ENCODE assay signal across 24 mouse cellular contexts in the genomic region with DNA sequence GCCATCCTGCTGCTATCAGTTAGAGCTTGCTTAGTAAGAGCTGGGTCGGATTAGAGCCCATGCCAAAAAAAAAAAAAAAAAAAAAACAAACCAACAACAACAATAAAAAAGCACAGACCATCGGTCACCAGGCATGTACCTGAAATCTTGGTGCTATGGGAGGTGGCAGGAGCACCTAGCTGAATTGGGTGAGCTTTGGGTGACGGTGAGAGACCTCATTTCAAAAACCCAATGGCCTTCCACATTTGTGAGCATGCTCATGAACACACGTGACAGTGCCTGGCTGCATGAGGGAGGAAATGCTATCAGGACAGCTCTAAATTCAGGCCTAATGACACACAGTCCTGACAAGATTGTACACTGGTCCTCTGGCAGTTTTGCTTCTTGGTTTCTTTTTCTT. TPM values are rescaled to one million over a fixed set of nuclear protein-coding genes. Genes with fewer than 3 reads are reported as not detected.
DNase-seq lines count a peak whose midpoint lies in the region; ATAC-seq and TF ChIP-seq lines count a peak whose summit lies in the region.
"Had no signal": no experiment of that assay in that cellular context is flagged by ENCODE, and none has a peak within 500 bp of the region (broad histone marks: within the 10 kb centered on the region; RNA-seq: fewer than 3 reads in every experiment).

No protein-coding gene starts in this region.

- no peaks in the 10 kb centered on the region for H3K9me3 ChIP-seq in liver, embryonic 15.5 days (replicated peaks)
- H3K9me3 ChIP-seq in ES-E14 (ENCODE audit: control insufficient read depth, insufficient read depth, low read depth, low read length), result no peaks in the 10 kb centered on the region
- no peaks in the 10 kb centered on the region for H3K9me3 ChIP-seq in stomach, embryonic 16.5 days (replicated peaks; ENCODE audit: control insufficient read depth, low read length)
- H3K9me3 ChIP-seq: embryonic facial prominence, embryonic 10.5 days; forebrain, embryonic 13.5 days; heart, embryonic 13.5 days; hindbrain, embryonic 12.5 days had no signal

- 58% methylated on average over 4 of the region's 4 CpGs for WGBS in liver, embryonic 15.5 days (ENCODE audit: insufficient replicate concordance)
- WGBS in stomach, embryonic 16.5 days, result 73% methylated on average over 4 of the region's 4 CpGs

- H3K27ac ChIP-seq in liver, embryonic 15.5 days (replicated peaks), result 0 out of 2 replicates have a peak overlapping the region, but pooled peaks have one; percentile 9
- no peak overlapping the region for H3K27ac ChIP-seq in ES-E14 (ENCODE audit: insufficient read depth, low read depth, low read length, poor library complexity, severe bottlenecking)
- peak overlapping the region; percentile 51; the same call in 1 of the 2 replicates for H3K27ac ChIP-seq in stomach, embryonic 16.5 days (ENCODE audit: low read length)
- no peak overlapping the region for H3K27ac ChIP-seq in left cerebral cortex, adult 2 months
- H3K27ac ChIP-seq: embryonic facial prominence, embryonic 10.5 days; forebrain, embryonic 13.5 days; heart, embryonic 13.5 days; hindbrain, embryonic 12.5 days had no signal

- intact Hi-C loops in left cerebral cortex, adult 2 months (cut with DNase I), result loop anchor here (10.0 kb wide), 2 partner anchors 297 to 567 kb away; no protein-coding TSS in a partner anchor

- H3K4me3 ChIP-seq in liver, embryonic 15.5 days (replicated peaks), result no peak overlapping the region
- H3K4me3 ChIP-seq in ES-E14 (ENCODE audit: insufficient read depth in 1 of 2, low read depth in 1 of 2, low read length in 2 of 2, poor library complexity in 1 of 2, severe bottlenecking in 1 of 2), result no peak overlapping the region
- H3K4me3 ChIP-seq in stomach, embryonic 16.5 days (replicated peaks; ENCODE audit: low read length), result no peak overlapping the region
- H3K4me3 ChIP-seq in left cerebral cortex, adult 2 months, result no peak overlapping the region
- H3K4me3 ChIP-seq: embryonic facial prominence, embryonic 10.5 days; forebrain, embryonic 13.5 days; heart, embryonic 13.5 days; hindbrain, embryonic 12.5 days had no signal

- no peak overlapping the region for H3K4me2 ChIP-seq in liver, embryonic 15.5 days
- H3K4me2 ChIP-seq in stomach, embryonic 16.5 days (ENCODE audit: low read depth, low read length), result no peak overlapping the region
- H3K4me2 ChIP-seq: forebrain, embryonic 13.5 days; heart, embryonic 13.5 days; hindbrain, embryonic 12.5 days had no signal

- ATAC-seq in liver, embryonic 15.5 days (ENCODE audit: insufficient read depth), result no peak
- no peak for ATAC-seq in stomach, embryonic 16.5 days (ENCODE audit: insufficient read depth, low FRiP score)
- ATAC-seq: activated CD4-positive, CD25-positive, alpha-beta regulatory T cell, adult 4 months; CD4-positive, CD25-positive, alpha-beta regulatory T cell, adult 4 months; forebrain, embryonic 13.5 days; forebrain, postnatal 0 days; hindbrain, embryonic 16.5 days; Patski had no signal

- H3K9ac ChIP-seq in liver, embryonic 15.5 days, result no peak overlapping the region
- H3K9ac ChIP-seq in ES-E14 (ENCODE audit: insufficient read depth, low read depth, low read length, poor library complexity, severe bottlenecking), result no peak overlapping the region
- H3K9ac ChIP-seq in stomach, embryonic 16.5 days (ENCODE audit: low read length), result no peak overlapping the region
- H3K9ac ChIP-seq: forebrain, embryonic 13.5 days; forebrain, postnatal 0 days; heart, embryonic 13.5 days; hindbrain, embryonic 12.5 days had no signal

- H3K27me3 ChIP-seq in liver, embryonic 15.5 days, result no peaks in the 10 kb centered on the region
- H3K27me3 ChIP-seq in stomach, embryonic 16.5 days (ENCODE audit: control insufficient read depth, insufficient read depth, low read length), result no peaks in the 10 kb centered on the region
- H3K27me3 ChIP-seq: forebrain, embryonic 13.5 days; hindbrain, embryonic 12.5 days; Patski had no signal

- in situ Hi-C loops in ES-E14 (cut with MboI; ENCODE audit: low sequenced_read_pairs in 2 of 2, unreplicated experiment in 2 of 2), result no loop called here

- TF ChIP-seq CTCF in left cerebral cortex, adult 2 months (IDR thresholded peaks at IDR 0.05), result no peak

- peaks cover 32% of the 10 kb centered on the region for H3K36me3 ChIP-seq in liver, embryonic 15.5 days (replicated peaks)
- peaks cover 34% of the 10 kb centered on the region for H3K36me3 ChIP-seq in ES-E14 (ENCODE audit: control insufficient read depth, insufficient read depth, low read length, poor library complexity, severe bottlenecking)
- peaks cover 16% of the 10 kb centered on the region; the same call in 1 of the 2 replicates for H3K36me3 ChIP-seq in stomach, embryonic 16.5 days (ENCODE audit: control insufficient read depth, insufficient read depth, low read length)

- DNase-seq in liver (no peak), 416B (ENCODE audit: low read depth) (peak; percentile 15), ES-E14 (ENCODE audit: low read depth, low spot score) (no peak)
- no peak for DNase-seq in left cerebral cortex, adult 2 months (ENCODE audit: extremely low spot score in 1 of 2, low spot score in 2 of 2)
- DNase-seq: adrenal gland, adult 2 months; adrenal gland, postnatal 25 days; B cell, adult 2 months; cerebellum, adult 2 months; cerebellum, postnatal 10 days; forebrain, postnatal 0 days; gastrocnemius, postnatal 14 days; heart, postnatal 4 days had no signal

- H3K4me1 ChIP-seq in liver, embryonic 15.5 days (replicated peaks), result peaks cover 33% of the 10 kb centered on the region
- H3K4me1 ChIP-seq in ES-E14 (ENCODE audit: control insufficient read depth in 2 of 2, insufficient read depth in 2 of 2, low read length in 2 of 2, poor library complexity in 1 of 2), result peaks cover 0 to 3% of the 10 kb centered on the region in 2 experiments; a peak in 1 of 4 replicates
- peaks cover 7% of the 10 kb centered on the region; the same call in 1 of the 2 replicates for H3K4me1 ChIP-seq in stomach, embryonic 16.5 days (ENCODE audit: control insufficient read depth, insufficient read depth, low read length)
- H3K4me1 ChIP-seq: forebrain, embryonic 13.5 days had no signal

TF ChIP-seq in ES-E14, 5 proteins besides CTCF, POLR2A, EP300 and RAD21:
- no peak for TF ChIP-seq MAFK (IDR thresholded peaks at IDR 0.05; ENCODE audit: insufficient read depth, low read depth, low read length)
- no peak for TF ChIP-seq HCFC1 (IDR thresholded peaks at IDR 0.05; ENCODE audit: borderline replicate concordance, insufficient read depth, low read length)
- no peak for TF ChIP-seq CHD2 (IDR thresholded peaks at IDR 0.05; ENCODE audit: low read depth, low read length)
- no peak for TF ChIP-seq ZC3H11A (IDR thresholded peaks at IDR 0.05; ENCODE audit: borderline replicate concordance, low read depth, low read length)
- TF ChIP-seq ZNF384 (IDR thresholded peaks at IDR 0.05; ENCODE audit: low read depth, low read length), result 0 out of 2 replicates have a peak, but pooled peaks have one; percentile 20

RNA-seq across cellular contexts. Expression of gene Cenps, which starts 10.7 kb away (rescaled TPM):
- 9.8 and 12.4 TPM in 2 replicates for polyA plus RNA-seq in liver, embryonic 15.5 days (2015; fragmentation: Nextera tagmentation; extraction: Ambion mirVana)
- 15.2 and 15.9 TPM in 2 replicates for total RNA-seq in ES-E14 (2012; rRNA removed)
- 22.3 and 24.5 TPM in 2 replicates for polyA plus RNA-seq in stomach, embryonic 16.5 days (2015; fragmentation: Nextera tagmentation; extraction: Ambion mirVana)
- total RNA-seq in left cerebral cortex, adult 2 months (2021), result 10 to 100 TPM; 30.5 to 32.7 TPM

RNA-seq across cellular contexts. Expression of gene Pgd, which starts 18.5 kb away (rescaled TPM):
- 73.5 and 73.9 TPM in 2 replicates for polyA plus RNA-seq in liver, embryonic 15.5 days (2015; fragmentation: Nextera tagmentation; extraction: Ambion mirVana)
- 62.7 and 63.7 TPM in 2 replicates for total RNA-seq in ES-E14 (2012; rRNA removed)
- polyA plus RNA-seq in stomach, embryonic 16.5 days (2015; fragmentation: Nextera tagmentation; extraction: Ambion mirVana), result 206 and 241 TPM in 2 replicates
- 10 to 100 TPM; 35.1 to 36.5 TPM for total RNA-seq in left cerebral cortex, adult 2 months (2021)

RNA-seq across cellular contexts. Expression of gene Cort, which starts 21.5 kb away (rescaled TPM):
- 0.14 TPM in 1 of 2 replicates, not detected in the other for polyA plus RNA-seq in liver, embryonic 15.5 days (2015; fragmentation: Nextera tagmentation; extraction: Ambion mirVana)
- 1.7 and 1.9 TPM in 2 replicates for total RNA-seq in ES-E14 (2012; rRNA removed)
- not detected in 2 replicates for polyA plus RNA-seq in stomach, embryonic 16.5 days (2015; fragmentation: Nextera tagmentation; extraction: Ambion mirVana)
- 10 to 100 TPM; 12.6 to 14.1 TPM for total RNA-seq in left cerebral cortex, adult 2 months (2021)
- total RNA-seq: granulocyte monocyte progenitor cell, adult 5-6 weeks had no signal
- polyA plus RNA-seq: adrenal gland, adult 2 months; CD4-positive, CD25-positive, alpha-beta regulatory T cell, adult 4 months; forebrain, embryonic 13.5 days; heart, embryonic 13.5 days; heart, postnatal 0 days had no signal

RNA-seq across cellular contexts. Expression of gene Dffa, which starts 44.1 kb away (rescaled TPM):
- 14.4 and 17.7 TPM in 2 replicates for polyA plus RNA-seq in liver, embryonic 15.5 days (2015; fragmentation: Nextera tagmentation; extraction: Ambion mirVana)
- 10.3 and 15.2 TPM in 2 replicates for total RNA-seq in ES-E14 (2012; rRNA removed)
- 32.3 and 35.8 TPM in 2 replicates for polyA plus RNA-seq in stomach, embryonic 16.5 days (2015; fragmentation: Nextera tagmentation; extraction: Ambion mirVana)
- total RNA-seq in left cerebral cortex, adult 2 months (2021), result 10 to 100 TPM; 62.2 to 69.7 TPM

RNA-seq across cellular contexts. Expression of gene Pex14, which starts 48.4 kb away (rescaled TPM):
- 27.2 and 29.6 TPM in 2 replicates for polyA plus RNA-seq in liver, embryonic 15.5 days (2015; fragmentation: Nextera tagmentation; extraction: Ambion mirVana)
- total RNA-seq in ES-E14 (2012; rRNA removed), result 80.3 and 126 TPM in 2 replicates
- 49.8 and 51.2 TPM in 2 replicates for polyA plus RNA-seq in stomach, embryonic 16.5 days (2015; fragmentation: Nextera tagmentation; extraction: Ambion mirVana)
- 10 to 100 TPM; 49.3 to 50.4 TPM for total RNA-seq in left cerebral cortex, adult 2 months (2021)

Comparison
In these comparisons a context has a peak if more than half of its experiments do, and no peak if none do; other contexts are left out.
1. H3K27ac ChIP-seq: peak in liver, embryonic 15.5 days (single experiment) and stomach, embryonic 16.5 days (single experiment); none in ES-E14 (single experiment) and left cerebral cortex, adult 2 months (single experiment).